Mouse (Mus musculus) lung, postnatal 36 days (tissue): ENCODE results near the gene Gpr68.

ENCODE experiments used
- DNase-seq: peaks from one replicate; pipeline ENCODE4 v3.0.0; 2022; ENCODE audit warnings: mixed read lengths

Gene Gpr68

DNA sequence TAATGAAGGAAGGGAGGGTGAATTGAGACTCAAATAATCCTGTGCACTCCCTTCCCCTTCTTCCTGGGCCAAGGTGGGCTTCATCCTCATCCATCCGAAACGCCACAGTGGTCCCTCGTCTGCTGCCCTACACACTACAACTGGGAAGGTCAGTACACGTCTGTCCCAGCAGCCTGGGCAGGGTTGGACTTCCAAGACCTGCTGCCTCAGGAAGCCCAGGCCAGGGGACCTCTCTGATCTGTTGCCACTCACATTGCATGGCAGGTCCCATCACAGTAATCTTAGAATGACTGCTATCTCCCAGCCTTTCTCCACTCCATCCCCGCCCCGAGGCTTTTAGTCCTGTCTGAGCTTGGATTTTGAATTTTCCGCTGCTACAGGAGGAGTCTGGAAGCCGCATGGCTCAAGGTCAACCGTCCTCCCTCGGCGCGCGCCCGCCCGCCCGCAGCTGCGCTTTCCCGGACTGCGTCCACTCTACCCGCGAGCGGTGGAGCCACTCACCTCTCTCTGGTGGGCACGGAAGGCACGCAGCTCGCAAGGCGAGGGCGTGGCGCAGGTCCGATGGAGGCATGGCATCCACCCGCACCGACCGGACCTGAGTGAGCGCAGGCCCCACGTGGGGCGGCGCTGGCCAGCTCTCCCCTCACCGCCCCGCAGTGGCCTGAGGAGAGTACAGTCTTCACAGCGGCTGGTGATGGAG is at the start of gene Gpr68:
Gpr68 (minus strand) TSS at position 601 of the 700 bp plus-strand sequence.
- no peak for DNase-seq

- no peak for DNase-seq
Measured at GRCm38 (mm10) chr12:100957257-100957656, 49.3 kb upstream of the Gpr68 start.

GRCm38 (mm10) chr12:100956825-100957224 is 48.8 kb upstream of the Gpr68 start:
- no peak for DNase-seq

GRCm38 (mm10) chr12:100956028-100956427 is 48.0 kb upstream of the Gpr68 start:
- DNase-seq, result no peak

DNA sequence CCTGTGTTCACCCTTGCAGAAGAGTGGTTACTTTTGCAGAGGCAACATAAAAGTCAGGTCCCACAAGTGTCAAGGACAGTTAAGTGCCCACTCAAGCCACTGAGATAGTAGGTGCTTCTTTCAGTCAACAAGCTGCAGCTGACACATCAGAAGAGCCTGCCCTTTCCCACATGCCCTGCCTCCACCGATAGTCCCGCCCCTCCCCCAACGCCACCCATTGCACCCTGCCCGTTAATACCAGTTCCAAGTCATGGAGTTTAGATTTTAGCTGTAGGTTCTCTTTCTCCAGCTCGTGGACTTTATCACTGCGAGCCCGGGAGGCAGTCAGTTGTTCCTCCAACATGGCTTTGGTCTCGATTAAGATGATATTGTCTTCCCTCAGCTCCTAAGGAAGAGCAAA is 45.9 kb upstream of the Gpr68 start:
- peak; percentile 19 for DNase-seq

DNA sequence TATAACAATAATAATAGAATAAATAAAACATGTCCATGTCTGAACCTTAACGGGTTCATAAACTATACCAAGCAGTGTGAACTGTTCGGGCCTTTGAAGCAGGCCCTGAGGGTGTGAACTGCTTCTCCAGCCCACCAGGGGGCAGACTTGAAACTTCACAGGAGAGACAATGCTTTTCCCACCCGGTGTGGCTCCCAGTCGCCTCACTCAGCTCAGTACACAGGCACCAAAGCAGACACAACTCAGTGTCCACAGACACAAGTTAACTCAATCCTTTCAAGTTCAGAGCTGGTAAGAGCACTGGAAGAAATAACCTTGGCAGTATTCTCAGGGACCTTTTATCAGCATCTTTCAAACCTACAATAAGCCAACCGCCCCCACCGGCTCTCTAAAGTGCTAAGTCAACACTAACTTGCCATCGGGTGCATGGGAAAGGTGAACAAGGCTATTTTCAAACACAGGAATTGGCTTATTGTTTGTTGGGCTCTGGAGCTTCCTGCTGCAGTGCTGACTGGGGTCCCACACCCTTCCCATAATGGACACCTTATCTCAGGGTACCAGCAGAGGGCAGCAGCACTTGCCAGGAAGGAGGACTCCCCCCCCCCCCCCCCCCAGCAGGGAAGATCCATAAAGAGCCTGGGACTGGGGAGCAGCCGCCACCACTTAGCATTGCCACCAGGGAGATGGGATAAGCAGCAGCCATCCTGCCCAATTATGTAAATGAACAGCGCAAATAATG is 44.4 kb upstream of the Gpr68 start:
- DNase-seq, result peak; percentile 88

DNA sequence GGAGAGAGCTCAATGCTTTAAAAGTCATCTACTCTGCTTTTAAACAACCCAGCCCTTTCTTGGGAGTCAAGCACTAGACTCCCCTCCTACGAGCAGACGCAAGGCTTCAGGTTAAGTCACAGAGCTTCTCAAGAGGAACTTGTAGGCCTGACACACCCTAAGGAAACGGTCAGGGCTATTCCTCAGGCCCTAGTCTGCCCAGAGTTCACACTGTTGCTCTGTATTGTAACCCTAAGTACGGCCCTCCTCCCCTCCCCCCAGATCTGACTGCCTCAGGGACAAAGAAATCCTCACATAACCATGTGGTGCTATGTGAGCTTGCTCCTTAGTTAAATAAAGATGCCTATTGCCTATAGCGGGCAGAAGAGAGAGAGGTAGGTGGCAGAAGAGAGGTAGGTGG is 41.1 kb upstream of the Gpr68 start:
- peak; percentile 57 for DNase-seq

DNA sequence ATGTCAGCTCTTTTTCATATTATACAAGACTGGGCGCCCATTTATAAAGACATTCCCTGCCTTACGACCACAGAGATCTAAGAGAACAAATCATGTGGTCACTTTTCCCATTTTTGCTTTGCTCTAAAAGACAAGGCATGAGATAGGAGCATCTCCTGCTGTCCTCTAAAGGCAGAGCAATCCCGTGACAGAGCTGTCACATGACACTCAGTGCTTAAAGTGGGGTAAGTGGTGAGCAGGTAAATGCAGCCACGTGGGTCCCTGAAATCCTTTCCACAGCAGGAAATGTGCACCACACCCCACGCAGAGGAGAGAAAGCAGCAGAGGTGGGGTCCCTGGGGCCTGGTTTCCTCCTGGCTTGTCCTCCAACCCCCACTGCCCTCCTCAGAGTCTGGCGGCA is 40.0 kb upstream of the Gpr68 start:
- no peak for DNase-seq

- no peak for DNase-seq
Measured at GRCm38 (mm10) chr12:100945948-100946347, 38.0 kb upstream of the Gpr68 start.

DNA sequence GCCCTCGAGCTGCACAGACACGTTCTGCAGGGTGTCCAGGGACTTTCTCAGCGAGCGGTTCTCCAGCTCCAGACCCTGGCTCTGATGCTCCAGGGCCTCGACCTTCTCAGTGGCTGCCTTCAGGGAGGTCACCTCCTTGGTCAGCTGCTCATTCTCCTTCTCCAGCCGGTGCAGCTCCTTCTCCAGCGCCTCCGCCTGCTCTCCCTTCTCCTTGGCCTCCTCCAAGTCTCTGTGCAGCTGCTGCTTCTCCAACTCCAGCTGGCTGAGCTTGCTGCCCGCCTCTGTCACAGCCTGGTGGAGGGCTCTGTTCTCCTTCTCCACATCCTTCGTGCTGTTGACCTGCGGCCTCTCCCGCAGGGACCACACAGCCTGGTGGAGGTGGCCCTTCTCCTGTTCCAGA is 37.5 kb upstream of the Gpr68 start:
- DNase-seq, result no peak

GRCm38 (mm10) chr12:100944921-100945336 is 36.9 kb upstream of the Gpr68 start:
- DNase-seq, result no peak

DNA sequence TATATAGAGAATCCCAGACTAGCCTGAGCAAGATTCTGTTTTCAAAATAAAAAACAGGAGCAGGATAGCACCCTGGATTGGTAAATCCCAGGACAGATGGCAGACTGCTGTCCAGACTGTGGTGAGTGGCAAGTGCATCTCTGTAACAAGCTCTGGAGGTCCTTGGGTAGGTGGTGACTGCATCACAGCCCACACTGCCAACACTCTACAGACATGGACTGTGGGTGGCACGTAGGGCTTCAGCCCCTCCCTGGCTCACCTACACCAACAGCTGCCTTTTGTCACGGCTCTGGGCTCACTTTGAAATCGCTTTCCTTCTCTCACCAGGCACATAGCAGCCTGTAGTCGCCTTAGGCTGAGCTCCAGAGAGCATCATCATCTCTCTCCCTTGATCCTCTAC is 35.1 kb upstream of the Gpr68 start:
- no peak for DNase-seq

GRCm38 (mm10) chr12:100941361-100941760 is 33.4 kb upstream of the Gpr68 start:
- DNase-seq, result no peak

- DNase-seq, result peak; percentile 41
Measured at GRCm38 (mm10) chr12:100937441-100938360, 29.7 kb upstream of the Gpr68 start.

DNA sequence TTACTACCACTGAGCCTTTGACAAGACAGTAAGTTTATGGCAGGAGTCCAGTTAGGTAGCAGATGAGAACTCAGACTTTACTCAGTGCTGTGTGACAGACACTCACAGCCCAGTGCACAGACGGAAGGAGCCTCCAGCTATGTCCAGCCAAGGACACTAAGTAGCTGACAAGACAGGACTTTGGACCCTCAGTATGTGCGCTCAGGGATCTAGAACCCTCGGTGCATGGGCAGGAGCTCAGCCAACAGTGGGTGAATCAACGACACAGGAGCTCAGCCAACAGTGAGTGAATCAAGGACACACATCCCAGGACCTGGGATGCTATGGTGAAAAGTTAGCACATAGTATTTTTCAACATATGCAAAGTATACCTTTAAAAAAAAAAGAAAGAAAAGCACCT is 28.7 kb upstream of the Gpr68 start:
- DNase-seq, result no peak

DNA sequence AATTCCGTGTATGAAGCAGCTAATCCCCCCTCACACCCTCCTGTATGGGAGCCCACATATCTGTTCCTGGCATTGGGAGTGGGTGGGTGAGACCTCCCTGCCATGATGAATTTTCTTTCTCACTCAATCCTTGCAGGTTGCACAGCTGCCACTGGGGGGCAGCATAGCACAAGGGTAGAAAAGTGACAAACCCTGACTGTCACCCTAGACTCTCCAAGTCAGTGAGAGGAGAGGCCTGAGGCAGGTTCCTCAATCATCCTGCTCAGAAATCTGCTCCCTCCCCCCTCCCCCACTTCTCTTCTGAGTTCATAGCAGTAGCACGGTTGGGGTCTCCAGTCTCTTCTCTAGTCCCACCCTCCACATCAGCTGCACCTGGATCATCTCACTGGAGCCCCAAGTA is 28.1 kb upstream of the Gpr68 start:
- DNase-seq, result peak; percentile 87

DNA sequence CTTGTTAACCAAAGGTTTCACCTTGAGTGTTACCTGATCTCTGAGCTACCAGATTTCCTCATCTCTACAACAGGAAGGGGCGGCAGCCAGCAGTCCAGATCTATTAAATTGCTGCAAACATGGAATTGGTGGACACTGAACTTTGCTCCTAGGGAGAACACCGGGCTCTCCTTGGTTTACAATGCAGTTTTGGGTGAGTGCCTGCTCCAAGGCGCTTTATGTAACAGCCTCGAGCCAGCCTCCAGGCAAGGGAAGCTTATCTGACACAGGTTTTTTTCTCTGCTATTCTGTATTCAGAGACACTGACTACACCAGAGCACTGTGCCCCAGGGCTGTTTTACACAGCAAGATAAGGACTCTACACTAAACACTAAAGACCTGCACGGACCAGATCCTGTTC is 26.8 kb upstream of the Gpr68 start:
- DNase-seq, result no peak

DNA sequence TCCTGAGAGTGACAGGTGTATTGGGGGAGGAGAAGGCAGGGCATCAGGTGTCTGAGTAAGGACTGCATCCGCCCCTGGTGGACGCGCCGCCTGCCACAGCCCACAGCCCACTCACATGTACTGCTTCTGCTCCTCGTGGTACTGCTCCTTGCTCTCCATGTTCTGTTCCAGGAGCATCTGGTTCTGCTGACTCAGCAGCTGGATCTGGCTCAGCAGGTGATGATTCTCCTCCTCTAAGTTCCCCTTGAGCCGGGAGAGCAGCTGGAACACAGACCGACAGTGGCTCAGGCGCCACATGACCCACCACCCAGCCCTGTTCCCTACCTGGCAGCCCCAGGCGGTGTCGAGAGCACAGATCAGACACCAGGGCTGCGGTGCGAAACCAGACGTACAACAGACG is 23.7 kb upstream of the Gpr68 start:
- no peak for DNase-seq

- no peak for DNase-seq
Measured at GRCm38 (mm10) chr12:100928286-100928685, 20.3 kb upstream of the Gpr68 start.

DNA sequence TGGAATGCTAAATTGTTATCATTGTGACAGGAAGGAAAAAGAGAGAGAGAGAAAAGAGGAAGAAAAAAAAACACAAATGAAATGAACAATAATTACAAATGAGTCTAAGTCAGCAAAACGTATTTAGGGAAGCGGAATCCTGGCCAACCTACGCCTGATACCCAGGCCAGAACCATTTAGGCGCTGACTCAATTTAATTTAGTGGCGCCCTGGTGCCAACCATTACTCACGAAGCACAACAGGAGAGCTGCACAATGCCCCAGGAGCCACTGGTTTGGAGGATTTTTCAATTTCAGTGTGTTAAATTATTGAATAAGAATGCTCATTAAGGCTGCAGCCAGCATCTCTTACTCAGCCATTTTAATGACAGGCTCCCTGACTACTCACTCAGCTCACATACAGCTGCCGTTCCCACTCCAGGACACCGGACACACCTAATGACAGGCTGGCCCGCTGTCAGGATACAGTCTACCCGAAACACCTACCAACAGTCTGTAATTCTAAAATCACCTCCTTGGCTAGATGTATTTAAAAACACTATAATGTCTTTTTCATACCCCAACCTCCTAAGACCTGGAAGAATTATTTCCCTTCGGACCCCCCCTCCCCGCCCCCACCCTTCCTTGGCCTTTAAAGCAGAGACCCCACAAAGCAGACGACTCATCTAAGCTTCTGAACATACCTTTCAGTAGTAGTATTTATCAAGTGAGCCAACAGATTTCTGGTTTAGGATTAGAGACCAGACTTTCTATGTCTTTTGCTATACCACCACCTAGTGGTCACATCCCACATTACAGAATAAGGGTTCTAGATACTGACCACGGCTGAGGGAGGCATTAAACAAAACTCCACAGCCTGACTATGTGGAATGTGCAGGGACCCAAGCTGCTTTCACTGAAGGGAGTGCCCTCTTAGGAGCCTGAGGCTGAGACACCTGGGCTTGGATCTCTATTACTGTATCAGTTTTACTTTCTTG is 17.9 kb upstream of the Gpr68 start:
- DNase-seq, result peak; percentile 91

GRCm38 (mm10) chr12:100924646-100925339 is 16.8 kb upstream of the Gpr68 start:
- peak; percentile 33 for DNase-seq

DNA sequence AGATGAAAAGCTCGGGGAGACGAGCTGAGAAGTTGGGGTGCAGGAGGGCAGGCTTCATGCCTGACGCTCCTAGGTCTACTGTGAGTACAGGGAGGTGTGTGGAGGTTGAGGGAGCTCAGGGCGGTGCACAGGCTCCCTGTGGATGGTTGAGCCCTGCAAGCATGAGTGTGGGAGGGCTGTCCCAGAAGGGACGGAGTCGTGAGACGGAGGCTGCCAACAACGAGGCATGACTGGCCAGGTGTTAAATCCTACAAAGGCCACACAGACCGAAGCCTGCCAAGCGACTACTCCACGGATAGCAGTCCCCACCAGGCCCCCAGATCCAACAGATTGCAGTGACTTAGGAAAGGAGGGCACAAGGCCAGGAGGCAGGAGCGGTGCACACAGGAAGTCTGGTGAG is 2.7 kb upstream of the Gpr68 start:
- no peak for DNase-seq
